ENCODE assay signal across 9 mouse cellular contexts in the genomic region with DNA sequence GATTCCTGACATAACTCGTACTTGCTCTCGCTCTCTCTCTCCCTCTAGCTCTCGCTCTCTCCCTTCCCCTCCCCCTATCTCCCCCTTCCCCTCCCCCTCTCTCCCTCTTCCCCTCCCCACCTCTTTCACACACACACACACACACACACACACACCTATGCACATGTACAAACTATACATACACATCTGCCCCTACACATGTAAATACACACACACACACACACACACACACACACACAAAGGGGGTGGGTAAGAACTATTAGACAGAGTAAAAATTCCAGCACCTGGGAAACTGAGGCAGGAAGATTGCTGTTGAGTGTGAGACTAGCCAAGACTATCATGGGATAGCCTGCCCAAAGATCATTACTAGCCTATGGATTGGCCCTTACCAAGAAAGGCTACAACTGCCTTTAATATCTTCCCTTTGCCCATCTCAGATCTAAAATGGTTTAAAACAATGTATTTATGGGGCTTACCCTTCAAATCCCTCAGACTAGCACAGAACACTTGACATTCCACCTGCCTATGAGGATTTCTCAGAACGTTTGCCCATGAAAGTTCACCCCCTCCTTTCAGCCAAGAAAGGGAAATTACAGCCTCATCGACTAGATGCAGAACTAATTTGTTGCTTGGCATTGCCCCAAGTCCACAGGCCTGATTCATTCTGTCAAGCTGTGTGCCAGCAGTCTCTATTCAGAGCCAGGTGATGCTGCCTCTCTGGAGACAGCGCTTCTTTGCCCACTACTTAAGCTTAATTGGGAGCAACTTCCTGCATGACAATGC.
DNase-seq lines count a peak whose midpoint lies in the region; ATAC-seq lines count a peak whose summit lies in the region.
"Had no signal": no experiment of that assay in that cellular context is flagged by ENCODE, and none has a peak within 500 bp of the region (broad histone marks: within the 10 kb centered on the region; RNA-seq: fewer than 3 reads in every experiment).

No protein-coding gene starts in this region.

- no peak overlapping the region for H3K27ac ChIP-seq in intestine, embryonic 15.5 days
- H3K27ac ChIP-seq in heart, embryonic 12.5 days (ENCODE audit: poor library complexity, severe bottlenecking), result no peak overlapping the region
- H3K27ac ChIP-seq: macrophage had no signal

- H3K9ac ChIP-seq in intestine, embryonic 15.5 days, result no peak overlapping the region
- no peak overlapping the region for H3K9ac ChIP-seq in heart, embryonic 12.5 days

- H3K27me3 ChIP-seq in intestine, embryonic 15.5 days (replicated peaks), result no peaks in the 10 kb centered on the region
- no peaks in the 10 kb centered on the region for H3K27me3 ChIP-seq in heart, embryonic 12.5 days (replicated peaks)

- H3K36me3 ChIP-seq in intestine, embryonic 15.5 days, result no peaks in the 10 kb centered on the region
- H3K36me3 ChIP-seq in heart, embryonic 12.5 days, result no peaks in the 10 kb centered on the region

- no peaks in the 10 kb centered on the region for H3K9me3 ChIP-seq in intestine, embryonic 15.5 days
- H3K9me3 ChIP-seq in heart, embryonic 12.5 days (replicated peaks), result no peaks in the 10 kb centered on the region

- intact Hi-C loops in left cerebral cortex, postnatal 10 days (cut with DNase I), result no loop called here
- intact Hi-C loops in heart, postnatal 36 days (cut with DNase I), result no loop called here

- DNase-seq in retina, adult 2 months (ENCODE audit: low read depth, low spot score), result peak; percentile 2
- no peak for DNase-seq in retina, embryonic 14.5 days (ENCODE audit: low spot score)
- DNase-seq in cerebellum, postnatal 25 days, result peak; percentile 55 to 76
- peak; percentile 37 to 46 for DNase-seq in left cerebral cortex, postnatal 10 days (ENCODE audit: extremely low spot score in 1 of 2, low spot score in 2 of 2)
- DNase-seq in right cerebral cortex, postnatal 4 days, result peak; percentile 34
- no peak for DNase-seq in heart, postnatal 36 days

- no peaks in the 10 kb centered on the region for H3K4me1 ChIP-seq in intestine, embryonic 15.5 days (replicated peaks)
- H3K4me1 ChIP-seq in heart, embryonic 12.5 days (replicated peaks), result no peaks in the 10 kb centered on the region

- H3K4me3 ChIP-seq in intestine, embryonic 15.5 days (replicated peaks), result no peak overlapping the region
- no peak overlapping the region for H3K4me3 ChIP-seq in heart, embryonic 12.5 days

- WGBS in intestine, embryonic 15.5 days, result 70% methylated on average over 6 of the region's 6 CpGs
- 52% methylated on average over 6 of the region's 6 CpGs for WGBS in heart, embryonic 12.5 days

- H3K4me2 ChIP-seq in intestine, embryonic 15.5 days (replicated peaks), result no peak overlapping the region
- H3K4me2 ChIP-seq in heart, embryonic 12.5 days, result no peak overlapping the region

- no peak for ATAC-seq in intestine, embryonic 15.5 days
- ATAC-seq in heart, embryonic 12.5 days (ENCODE audit: insufficient number of reproducible peaks, low FRiP score), result no peak

Comparison
In these comparisons a context has a peak if more than half of its experiments do, and no peak if none do; other contexts are left out.
1. DNase-seq: peak in retina, adult 2 months (single experiment), cerebellum, postnatal 25 days (2 of 2), left cerebral cortex, postnatal 10 days (2 of 2) and right cerebral cortex, postnatal 4 days (single experiment); none in retina, embryonic 14.5 days (single experiment) and heart, postnatal 36 days (0 of 2).